Mouse (Mus musculus): ENCODE results near the gene Bcl7c.
"Not testable (repeated sequence)": the region's sequence is repeated elsewhere in the genome, so short reads cannot be mapped to it uniquely, and the experiment has no call there.

The Bcl7c gene

DNA sequence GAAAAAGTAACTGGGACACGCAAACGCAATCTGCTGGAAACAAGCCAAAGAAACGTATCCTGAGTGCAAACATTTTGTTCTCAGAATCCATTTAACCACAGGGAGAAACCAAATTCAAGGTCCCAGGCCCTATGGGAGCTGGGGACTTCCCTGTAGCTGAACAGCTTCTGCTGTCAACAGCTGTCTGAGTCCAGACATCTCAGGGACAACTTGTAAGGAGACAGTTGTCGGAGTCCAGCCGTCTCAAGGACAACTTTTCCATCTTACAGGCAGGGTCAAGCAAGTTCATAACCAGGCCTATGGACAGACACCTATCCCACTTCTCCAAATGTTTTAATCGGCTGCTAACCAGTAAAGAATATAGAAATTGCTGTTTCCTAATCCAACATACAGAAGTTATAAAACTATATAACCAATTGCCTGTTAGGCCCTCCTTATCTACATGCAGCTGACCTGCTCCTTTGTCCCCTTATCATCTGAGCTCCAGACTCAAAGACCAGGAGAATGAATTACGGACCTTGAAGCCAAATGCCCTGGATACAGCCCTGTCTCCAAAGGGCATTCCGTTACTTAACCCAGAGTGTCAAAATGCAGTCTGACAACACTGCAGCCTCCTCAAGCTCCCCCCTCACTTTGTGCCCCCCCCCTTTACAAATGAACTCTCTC, 26.7 kb downstream of the Bcl7c start:
- DNase-seq: no peak

DNA sequence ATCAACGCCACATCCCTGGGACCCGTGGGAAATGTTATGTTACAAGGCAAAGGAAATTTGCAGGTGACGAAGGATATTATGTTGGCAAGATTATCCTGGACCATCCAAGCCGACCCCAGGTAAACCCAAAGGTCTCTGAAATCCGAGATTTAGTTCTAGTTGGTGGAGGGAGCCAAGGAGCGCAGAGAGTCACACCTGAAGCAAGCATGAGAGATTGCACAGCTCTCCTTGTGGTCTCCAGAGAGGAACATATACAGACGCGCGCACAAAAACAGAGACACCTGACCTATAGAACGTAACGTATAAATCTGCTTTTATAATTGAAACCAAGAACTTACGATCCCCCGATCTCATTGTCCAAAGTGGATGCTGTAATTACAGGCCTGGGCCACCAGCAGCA, 28.2 kb downstream of the Bcl7c start:
- DNase-seq: no peak

DNA sequence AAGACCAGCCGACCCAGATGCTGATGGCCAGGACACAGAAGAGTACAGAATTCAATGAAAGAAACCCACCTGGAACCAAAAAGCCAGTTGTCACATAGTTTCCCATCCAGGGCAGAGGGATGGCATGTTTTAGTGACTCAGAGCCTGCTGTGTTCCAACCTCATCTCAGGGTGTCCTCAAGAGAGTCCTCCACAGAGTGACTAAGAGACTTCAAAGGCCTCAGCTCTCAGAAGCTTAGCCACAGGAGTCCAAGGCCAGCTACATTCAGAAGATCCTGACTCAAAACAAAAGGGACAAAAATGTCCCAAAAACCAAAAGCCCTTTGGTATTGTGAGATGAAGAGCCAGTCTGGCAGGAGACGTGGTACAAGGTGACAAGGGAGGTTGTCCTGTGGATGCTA, 29.9 kb downstream of the Bcl7c start:
- no peak for DNase-seq

DNA sequence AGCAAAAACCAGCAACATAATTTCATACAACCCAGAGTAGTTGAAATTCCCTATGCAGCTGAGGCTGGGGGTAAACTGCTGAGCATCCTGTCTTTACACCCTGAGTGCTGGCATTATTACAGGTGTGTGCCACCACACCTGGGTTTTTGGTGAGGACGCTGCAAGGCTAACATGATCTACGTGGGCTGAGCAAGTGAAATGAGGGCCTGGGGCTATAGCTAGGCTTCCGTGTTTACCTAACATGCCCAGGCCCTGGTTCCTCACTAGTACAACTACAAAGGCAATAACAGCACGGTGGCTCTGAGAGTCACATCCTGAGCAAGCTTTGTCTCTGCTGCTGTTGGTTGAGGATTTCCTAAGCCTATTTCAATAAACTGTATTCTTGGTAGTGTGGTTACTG, 31.1 kb downstream of the Bcl7c start:
- no peak for DNase-seq

DNA sequence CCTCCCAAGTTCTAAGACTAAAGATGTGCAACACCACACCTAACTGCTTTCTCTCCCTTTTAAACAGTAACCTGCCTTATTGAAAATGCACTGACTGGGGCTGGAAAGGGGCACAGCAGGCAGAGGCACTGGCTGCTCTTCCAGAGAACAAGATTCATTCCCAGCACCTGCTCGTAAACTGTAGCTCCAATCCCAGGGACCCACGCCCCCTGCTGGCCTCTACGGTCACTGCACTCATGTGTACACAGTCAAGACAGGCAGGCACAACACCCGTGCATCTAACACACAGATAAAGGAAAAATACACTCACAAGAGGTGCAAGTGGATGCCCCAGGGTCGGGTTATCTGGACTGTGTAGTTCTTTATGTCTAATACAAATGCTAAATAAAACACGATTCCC, 31.7 kb downstream of the Bcl7c start:
- DNase-seq: peak; percentile 73 to 80

DNA sequence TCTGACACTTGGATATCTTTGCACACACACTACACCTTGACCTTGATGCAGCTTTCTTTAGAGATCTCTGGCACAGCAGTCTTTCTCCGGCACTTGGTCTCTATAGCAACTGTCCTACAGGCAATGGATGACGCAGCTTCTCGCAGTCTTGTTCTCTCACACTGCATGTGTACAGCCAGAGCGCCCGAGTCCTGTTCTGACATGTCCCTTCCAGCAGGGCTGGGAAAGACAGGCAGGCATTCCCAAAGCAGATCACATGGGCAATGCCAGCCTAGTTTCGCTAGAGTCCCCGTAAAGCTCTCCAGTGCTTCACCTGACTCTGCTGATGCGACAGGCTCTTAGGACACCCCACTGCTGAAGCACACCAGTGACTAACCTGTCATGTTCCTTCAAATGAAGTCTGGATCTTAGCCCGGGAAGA, 33.3 kb downstream of the Bcl7c start:
- DNase-seq: no peak

DNA sequence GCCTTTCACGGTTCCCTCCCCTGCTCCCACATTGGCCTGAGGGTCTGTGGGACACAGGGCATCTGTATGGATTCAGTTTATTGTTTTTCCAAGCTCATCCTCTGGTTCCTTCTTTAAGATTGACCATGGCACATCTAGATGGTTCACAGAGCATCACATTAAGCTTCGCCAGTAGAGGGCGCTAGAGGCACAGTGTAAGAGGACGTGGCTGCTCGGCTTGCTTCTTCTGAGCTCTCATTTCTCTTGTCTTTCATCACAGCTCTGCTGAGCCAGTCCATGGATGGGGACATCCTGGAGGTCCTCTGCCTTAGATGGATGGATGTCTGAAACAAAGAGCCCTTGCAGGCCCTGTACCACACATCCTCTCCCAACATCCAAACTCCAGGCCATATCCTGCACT, 33.8 kb downstream of the Bcl7c start:
- DNase-seq: peak; percentile 90 to 92

DNA sequence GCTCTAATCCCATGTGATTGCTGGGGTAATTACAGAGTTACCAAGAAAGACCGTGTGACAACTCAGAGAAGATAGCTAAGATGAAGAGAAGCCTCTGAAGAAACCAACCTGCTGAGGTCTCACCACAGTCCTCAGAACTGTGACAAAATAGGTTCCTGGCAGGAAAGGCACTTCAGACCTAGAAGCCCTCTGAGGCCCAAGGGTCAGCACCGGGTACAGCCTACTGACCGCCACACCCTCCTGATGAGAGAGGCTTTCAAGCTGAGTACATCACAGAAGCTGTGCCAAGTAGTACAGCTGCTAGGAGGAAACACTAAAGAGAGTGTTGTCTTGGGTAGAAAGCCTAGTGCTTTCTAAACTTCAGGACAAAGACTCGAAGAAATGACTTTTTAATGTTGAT, 36.0 kb downstream of the Bcl7c start:
- DNase-seq: no peak

DNA sequence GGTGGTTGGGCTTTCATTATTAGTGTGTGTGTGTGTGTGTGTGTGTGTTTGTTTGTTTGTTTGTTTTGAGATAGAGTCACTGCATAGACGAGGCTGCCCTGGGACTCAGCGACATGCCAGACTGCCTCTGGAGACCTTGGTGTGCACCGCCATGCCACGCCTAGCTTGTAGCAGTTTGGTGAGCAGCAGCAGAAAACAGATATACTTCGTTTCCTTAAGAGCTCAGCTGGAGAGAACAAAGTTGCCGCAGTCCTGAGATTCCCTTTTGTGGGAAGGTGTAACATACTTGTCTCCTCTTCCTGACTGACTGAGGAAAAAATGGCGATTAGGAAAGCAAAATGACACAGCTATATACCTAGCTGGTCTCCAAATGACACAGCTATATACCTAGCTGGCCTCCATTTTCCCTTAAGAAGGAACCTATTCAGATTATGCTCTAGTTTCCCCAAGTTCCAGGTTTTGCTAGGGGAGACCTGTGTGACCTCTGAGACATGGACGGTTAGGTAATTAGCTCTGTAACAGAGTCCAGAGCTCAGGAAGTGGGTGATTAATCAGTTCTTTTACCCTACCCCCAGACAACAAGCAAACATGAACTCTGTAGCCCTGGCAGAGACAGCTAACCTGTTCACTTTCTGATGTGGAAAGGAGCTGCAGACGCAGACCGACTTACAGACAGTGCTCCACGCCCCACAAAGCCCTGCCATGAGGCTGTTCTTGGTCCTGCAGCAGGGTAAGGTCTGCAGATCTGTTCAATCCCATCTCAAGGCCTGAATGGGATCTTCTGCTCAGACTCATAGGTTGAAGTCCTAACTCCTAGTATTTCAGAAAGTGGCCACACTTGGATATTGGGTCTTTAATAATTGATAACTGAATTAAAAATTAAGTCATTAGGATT, 36.6 kb downstream of the Bcl7c start:
- no peak for DNase-seq

DNA sequence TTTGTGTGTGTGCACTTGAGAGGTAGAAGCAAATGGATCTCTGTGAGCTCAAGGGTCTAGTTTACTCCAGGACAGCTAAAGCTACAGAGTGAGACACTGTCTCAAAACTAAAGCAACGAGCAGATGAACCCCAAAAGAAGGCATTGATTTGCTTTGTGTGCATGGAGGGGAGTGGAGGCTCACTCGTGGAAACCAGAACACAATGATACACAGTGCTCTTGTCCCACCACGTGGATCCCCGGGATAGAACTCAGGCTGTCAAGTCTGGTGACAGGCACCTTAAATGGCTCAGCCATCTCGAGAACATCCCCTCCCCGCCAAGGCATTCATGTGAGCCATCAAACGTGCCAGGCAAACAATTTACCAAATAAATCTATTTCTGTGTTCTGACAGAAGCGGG, 41.6 kb downstream of the Bcl7c start:
- DNase-seq: no peak

DNA sequence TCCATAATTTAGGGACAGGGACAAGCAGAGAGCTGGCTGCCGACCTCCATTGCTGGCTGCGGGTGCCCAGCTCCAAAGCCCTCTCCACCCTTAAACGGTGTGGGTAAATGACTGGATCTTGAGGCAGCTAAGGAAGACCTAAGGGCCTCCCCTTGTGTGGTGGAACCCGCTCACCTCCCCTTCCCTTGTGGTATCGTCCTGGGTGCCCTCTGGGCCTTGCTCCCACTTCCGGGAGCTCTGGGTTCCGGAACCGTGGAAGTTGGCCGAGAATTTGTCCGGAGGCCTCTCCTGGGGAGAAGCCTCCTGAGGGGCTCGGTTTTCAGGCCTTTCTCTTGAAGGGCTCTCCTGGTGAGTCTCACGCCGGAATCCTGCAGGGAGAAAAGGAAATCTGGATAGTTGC, 42.1 kb downstream of the Bcl7c start:
- DNase-seq: no peak

DNA sequence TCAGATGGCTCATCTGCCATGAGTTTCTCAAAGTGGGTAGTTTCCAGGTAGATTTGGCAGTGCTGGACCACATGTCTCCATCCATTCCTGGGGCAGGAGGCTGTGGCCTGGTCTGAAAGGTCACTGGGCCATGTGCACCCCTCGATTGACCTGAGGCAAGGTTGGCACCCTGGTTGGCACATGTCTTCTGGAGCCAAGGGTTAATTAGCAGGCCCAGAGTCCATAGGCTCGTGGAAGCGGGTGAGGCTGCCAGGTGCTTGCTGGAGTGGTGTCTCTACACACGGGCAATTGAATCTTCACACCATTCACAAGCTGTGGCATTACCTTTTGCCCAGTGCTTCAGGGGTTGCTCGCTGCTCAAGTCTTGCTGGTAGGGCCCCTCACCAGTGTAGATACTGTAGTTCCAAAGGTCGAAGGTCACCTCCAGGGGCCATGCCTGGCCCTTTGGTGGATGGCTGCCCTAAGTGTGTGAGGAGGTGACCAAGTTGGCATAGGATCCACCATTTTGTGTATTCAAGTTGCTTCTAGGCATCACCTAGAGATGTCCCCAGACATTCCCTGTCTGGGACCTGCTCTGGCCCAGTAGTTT, 42.6 kb downstream of the Bcl7c start:
- no peak for DNase-seq

DNA sequence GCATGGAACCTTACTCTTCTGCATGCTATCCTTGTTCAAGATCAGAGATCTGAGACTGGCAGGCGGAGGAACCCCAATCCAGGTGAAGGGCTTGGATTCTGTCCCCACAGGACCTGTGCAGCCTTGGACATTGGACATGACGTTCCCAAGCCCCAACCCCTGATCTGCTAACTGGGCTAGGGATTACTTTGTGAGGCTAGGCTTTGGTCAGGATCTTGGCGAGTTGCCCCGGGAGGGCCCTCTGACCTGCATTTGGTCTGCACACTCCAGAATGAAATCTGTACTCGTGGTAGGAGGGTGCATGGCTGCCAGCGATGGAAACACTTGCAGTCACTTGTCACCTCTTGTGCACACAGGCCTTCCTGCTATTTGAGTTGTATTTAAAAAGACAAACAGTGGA, 45.8 kb downstream of the Bcl7c start:
- peak; percentile 31 to 53 for DNase-seq

DNA sequence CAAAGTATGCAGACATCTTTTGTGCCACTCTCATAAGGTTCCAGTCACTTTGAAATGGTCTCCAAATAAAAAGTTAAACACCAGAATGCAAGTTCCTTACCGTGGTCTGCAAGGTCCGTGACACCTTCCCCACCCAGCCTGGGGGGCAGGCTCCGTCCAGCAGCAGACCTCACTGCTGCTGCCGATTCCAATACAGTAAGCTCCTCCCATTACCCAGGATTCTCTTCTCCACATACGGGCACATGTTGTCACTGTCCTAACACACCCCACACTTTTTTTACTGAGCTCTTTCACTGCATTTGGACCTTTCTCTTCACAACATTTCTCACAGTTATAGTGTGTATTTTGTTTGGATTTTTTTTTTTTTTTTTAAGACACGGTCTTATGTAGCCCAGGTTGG, 46.9 kb downstream of the Bcl7c start:
- no peak for DNase-seq

DNA sequence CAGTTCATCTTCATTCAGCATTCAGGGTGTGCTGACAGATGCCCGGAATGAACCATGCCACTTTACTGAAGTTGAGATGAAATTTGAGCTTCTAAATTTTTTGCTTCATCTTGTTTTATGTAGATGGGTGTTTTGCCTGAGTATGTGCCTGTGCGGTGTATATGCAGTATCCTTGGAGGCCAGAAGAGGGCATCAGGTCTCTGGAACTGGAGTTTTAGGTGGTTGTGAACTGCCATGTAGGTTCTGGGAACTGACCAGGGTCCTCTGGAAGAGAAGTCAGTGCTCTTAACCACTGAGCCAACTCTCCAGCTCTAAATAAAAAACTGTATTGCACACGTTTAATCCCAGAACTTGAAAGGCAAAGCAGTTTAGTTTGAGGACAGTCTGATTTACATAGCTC, 47.9 kb downstream of the Bcl7c start:
- no peak for DNase-seq

DNA sequence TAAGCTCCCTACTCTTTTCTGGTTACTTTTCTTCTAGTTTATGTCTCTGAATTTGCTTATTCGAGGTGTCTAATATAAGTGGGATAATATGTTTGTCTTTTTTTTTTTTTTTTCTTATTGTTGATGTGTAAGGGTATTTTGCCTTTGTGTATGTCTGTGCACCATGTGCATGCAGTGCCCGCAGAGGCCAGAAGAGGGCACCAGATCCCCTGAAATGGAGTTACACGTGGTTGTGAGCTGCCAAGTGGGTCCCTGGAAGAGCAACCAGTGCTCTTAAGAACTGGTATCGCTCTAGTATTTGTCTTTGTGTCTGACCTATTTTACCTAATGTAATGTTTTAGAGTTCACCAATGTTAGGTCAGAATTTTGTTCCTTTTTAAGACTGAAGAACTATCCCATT, 51.8 kb downstream of the Bcl7c start:
- peak; percentile 87 to 88 for DNase-seq

DNA sequence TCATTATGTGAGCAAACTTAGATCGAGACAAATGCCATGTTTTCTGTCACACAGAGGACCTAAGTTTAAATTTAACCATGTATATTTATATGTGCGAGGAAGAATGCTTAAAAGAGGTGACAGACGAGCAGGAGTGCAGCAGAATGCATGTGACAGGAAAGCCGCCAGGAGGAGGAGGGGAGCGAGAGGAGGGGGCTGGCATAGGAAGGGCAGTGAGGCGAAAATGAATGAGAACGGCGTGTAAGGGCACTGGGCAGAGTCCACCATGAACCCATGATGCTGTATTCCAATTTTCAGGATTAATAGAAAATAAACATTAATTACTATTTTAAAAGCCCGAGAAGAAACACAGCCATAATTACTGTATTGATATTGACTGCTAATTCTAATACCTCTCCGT, 54.4 kb downstream of the Bcl7c start:
- DNase-seq: no peak

DNA sequence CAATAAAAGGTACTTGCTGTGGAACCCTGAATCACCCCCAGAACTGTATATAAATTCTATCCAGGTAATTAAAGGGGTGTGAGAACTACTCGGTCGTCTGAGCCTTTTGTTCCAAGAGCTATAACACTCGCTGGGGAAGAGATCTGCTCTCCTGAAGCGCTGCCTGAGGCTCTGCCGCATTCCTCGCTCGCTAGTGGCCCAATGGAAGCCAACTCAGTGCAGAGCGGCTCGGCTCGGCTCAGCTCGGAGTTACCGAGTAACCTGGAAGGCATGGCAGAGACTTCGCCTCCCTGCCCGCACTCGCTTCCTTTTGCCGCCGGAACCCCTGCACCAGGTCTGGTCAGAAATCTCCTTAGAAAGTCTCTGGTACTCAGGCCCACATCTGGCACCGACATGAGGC, 56.7 kb downstream of the Bcl7c start:
- DNase-seq: peak; percentile 48 to 66

DNA sequence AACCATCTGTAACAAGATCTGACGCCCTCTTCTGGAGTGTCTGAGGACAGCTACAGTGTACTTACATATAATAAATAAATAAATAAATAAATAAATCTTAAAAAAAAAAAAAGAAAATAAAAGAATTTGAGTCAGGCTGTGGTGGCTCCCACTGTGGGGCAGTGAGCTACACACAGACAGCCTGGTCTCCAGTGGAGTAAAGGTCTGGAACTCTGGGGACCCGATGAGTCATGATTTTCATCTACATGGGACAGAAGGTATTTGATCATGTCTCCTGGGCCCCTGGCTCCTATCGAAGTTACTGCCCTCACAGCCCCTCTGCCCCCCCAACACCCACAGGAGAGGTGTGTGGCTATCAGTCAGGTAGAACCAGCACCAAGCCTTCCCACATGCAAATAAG, 57.1 kb downstream of the Bcl7c start:
- DNase-seq: peak in 1 of 2 experiments; percentile 17

DNA sequence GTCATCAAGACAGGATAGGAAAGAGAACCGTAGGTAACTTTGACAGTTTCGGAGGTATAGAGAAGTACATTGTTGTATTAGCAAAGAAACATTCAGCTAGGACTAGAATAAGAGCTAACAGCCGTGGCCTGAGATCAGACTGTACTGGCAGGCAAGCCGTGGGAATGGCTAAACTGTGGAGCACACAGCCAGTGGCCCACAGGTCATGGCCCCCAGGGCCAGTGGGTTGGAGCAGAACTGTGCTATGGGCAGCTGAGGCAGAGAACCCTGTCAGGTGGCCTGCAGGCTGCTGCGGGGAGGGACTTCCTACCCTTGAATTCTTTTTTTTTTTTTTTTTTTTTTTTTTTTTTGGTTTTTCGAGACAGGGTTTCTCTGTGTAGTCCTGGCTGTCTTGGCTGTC, 59.5 kb downstream of the Bcl7c start:
- no peak for DNase-seq

DNA sequence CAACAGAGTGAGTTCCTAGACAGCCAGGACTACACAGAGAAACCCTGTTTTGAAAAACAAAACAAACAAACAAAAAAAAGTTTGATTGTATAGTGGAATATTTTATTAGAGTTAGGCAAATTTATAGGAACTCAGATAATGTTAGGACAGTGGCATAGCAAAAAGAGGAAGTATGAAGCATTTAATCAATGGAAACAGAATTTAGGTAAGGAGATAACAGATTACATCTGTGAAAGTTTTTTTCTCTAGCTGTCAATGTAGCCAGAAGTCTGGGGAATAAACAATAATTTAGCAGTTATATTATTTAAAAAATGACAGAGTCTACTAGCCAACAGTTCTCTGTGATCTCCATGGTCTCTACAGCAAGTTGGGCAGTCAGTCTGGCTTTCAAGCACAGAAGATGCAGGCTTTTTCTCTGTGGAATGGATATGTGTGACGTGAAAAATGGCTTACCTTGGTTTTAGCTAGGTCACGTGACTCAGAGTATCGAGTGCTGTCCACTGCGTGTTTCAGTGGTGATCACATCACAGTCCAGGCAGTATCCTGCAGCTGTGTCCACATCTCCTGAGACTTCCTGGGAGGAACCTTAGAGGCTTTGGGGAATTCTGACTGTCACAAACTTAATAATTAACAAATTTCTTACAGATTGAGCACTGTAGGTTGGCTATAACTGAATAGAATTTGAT, 60.1 kb downstream of the Bcl7c start:
- DNase-seq: no peak

DNA sequence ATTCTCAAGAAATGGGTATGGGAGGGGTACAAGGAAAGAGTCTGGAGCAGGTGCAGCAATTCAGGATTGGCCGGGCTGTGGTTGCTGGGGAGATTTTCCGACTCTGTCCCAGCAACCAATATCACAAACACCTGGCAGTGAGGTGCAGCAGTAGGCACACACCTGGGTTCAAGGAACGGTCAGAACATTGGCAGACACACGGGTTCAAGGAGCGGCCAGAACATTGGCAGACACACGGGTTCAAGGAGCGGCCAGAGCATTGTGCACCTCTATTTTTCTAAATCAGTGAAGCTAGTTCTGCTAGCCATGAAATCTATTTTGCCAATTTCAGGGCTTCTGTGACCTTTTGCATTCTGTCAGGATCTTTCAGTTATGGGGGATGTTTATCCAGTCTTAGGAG, 61.2 kb downstream of the Bcl7c start:
- DNase-seq: not testable (repeated sequence)

DNA sequence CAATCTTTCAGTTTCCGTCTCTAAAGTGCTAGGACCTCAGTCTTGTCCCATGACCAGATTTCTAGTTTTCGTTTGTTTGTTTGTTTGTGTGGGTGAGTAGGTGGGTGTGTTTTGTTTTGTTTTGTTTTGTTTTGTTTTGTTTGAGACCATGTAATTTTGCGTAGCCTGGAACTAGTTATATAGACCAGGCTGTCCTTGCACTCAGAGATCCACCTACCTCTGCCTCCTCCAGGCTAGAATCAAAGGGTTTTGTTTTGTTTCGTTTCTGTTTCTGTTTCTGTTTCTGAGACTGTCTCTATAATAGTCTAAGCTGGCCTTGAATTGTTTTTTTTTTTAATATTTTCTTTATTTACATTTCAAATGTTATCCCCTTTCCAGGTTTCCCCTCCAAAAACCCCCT, 62.4 kb downstream of the Bcl7c start:
- DNase-seq: no peak

DNA sequence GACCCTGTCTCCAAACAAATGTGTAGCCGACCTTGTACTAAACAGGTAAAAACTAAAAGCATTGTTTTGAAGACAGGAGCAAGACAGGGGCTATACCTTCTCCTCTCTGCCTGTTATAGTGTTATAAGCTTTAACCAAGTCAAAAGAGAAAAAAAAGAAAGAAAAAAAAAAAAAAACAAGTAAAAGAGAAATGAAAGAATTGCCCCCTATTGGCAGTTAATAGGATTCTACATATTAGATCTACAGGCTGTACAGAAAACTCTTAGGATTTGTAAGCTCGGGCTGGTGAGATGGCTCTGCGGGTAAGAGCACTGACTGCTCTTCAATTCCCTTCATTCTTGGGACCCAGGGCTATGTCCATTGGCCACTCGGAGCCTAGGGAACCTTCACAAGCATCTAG, 66.5 kb downstream of the Bcl7c start:
- DNase-seq: no peak

Data from kidney, postnatal 4 days (tissue).